Comparison of ENCODE assay signal across 11 mouse cellular contexts in the genomic region with DNA sequence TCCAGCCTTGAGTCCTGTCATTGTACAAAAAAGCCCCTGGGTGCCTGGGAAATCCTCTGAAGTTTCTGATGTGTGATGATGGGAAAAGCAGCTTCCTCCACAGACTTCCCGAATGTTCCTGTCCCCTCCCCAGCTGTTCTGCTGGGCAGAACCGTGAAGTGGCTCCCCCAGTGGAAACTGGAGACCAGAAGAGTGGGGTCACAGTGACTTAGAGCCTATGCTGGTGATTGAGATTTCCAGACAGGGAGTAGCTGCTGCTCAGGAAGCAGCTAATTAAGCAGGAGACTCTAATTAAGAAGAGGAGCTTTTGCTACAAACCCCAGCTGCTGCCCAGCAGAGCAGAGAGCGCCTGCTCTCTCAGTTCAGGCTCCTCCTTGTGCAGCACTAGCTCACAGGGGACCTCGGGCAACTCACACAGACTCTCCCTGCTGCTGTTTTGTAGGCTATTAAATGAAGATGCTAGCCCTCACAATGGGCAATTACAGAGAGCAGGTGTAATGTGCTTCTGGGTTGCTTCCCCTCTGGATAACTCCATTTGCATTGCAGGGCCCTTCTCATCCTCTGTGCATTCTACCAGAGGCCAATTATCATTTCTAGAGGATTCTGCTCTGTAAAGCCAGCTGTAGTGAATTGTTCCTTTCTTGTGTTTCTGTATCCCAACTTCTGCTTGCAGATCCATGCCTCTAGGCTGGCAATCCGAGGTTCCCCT. TPM values are rescaled to one million over a fixed set of nuclear protein-coding genes. Genes with fewer than 3 reads are reported as not detected.
DNase-seq lines count a peak whose midpoint lies in the region; ATAC-seq lines count a peak whose summit lies in the region.
"Had no signal": no experiment of that assay in that cellular context is flagged by ENCODE, and none has a peak within 500 bp of the region (broad histone marks: within the 10 kb centered on the region; RNA-seq: fewer than 3 reads in every experiment).

No protein-coding gene starts in this region.

- H3K27ac ChIP-seq in embryonic facial prominence, embryonic 14.5 days (replicated peaks; ENCODE audit: low read depth, low read length) = 0 out of 2 replicates have a peak overlapping the region, but pooled peaks have one; percentile 55
- H3K27ac ChIP-seq in hindbrain, embryonic 13.5 days = peak overlapping the region; percentile 94
- peak overlapping the region; percentile 84 for H3K27ac ChIP-seq in neural tube, embryonic 14.5 days (ENCODE audit: low read depth, low read length)
- H3K27ac ChIP-seq: heart, embryonic 13.5 days had no signal

- no peak overlapping the region for H3K4me3 ChIP-seq in embryonic facial prominence, embryonic 14.5 days (ENCODE audit: low read depth, low read length)
- H3K4me3 ChIP-seq in hindbrain, embryonic 13.5 days = no peak overlapping the region
- H3K4me3 ChIP-seq in neural tube, embryonic 14.5 days (ENCODE audit: low read depth, low read length) = no peak overlapping the region
- H3K4me3 ChIP-seq: heart, embryonic 13.5 days had no signal

- WGBS in embryonic facial prominence, embryonic 14.5 days = 17% methylated on average over 5 of the region's 5 CpGs
- 18% methylated on average over 5 of the region's 5 CpGs for WGBS in hindbrain, embryonic 13.5 days
- 9% methylated on average over 5 of the region's 5 CpGs for WGBS in neural tube, embryonic 14.5 days

- H3K4me2 ChIP-seq in embryonic facial prominence, embryonic 14.5 days (ENCODE audit: low read depth, low read length) = no peak overlapping the region
- peak overlapping the region; percentile 20 for H3K4me2 ChIP-seq in hindbrain, embryonic 13.5 days
- no peak overlapping the region for H3K4me2 ChIP-seq in neural tube, embryonic 14.5 days (ENCODE audit: low read depth, low read length)
- H3K4me2 ChIP-seq: heart, embryonic 13.5 days; liver, embryonic 11.5 days had no signal

- no peak overlapping the region for H3K9ac ChIP-seq in embryonic facial prominence, embryonic 14.5 days (ENCODE audit: low read depth, low read length)
- no peak overlapping the region for H3K9ac ChIP-seq in hindbrain, embryonic 13.5 days
- H3K9ac ChIP-seq in neural tube, embryonic 14.5 days (replicated peaks; ENCODE audit: low read depth, low read length) = no peak overlapping the region
- H3K9ac ChIP-seq: heart, embryonic 13.5 days had no signal

- no peaks in the 10 kb centered on the region for H3K9me3 ChIP-seq in embryonic facial prominence, embryonic 14.5 days (ENCODE audit: control insufficient read depth, low read length)
- H3K9me3 ChIP-seq in hindbrain, embryonic 13.5 days = no peaks in the 10 kb centered on the region
- H3K9me3 ChIP-seq in neural tube, embryonic 14.5 days (ENCODE audit: control insufficient read depth, low read length) = no peaks in the 10 kb centered on the region
- H3K9me3 ChIP-seq: heart, embryonic 13.5 days had no signal

- ATAC-seq in embryonic facial prominence, embryonic 14.5 days (ENCODE audit: low read depth) = peak; percentile 77
- peak; percentile 89 for ATAC-seq in hindbrain, embryonic 13.5 days (ENCODE audit: low FRiP score)
- ATAC-seq in neural tube, embryonic 14.5 days (ENCODE audit: low read depth) = peak; percentile 93

- peak; percentile 40 for DNase-seq in kidney, postnatal 14 days
- DNase-seq in kidney, postnatal 36 days = no peak
- peak; percentile 63 for DNase-seq in embryonic facial prominence, embryonic 14.5 days (ENCODE audit: low spot score)
- no peak for DNase-seq in layer of hippocampus, adult 9-11 months
- no peak for DNase-seq in gastrocnemius, postnatal 10 days
- DNase-seq: right cerebral cortex, postnatal 14 days; thymus, adult 2 months had no signal

- no peaks in the 10 kb centered on the region for H3K36me3 ChIP-seq in embryonic facial prominence, embryonic 14.5 days (ENCODE audit: control insufficient read depth, insufficient read depth, low read length)
- H3K36me3 ChIP-seq in hindbrain, embryonic 13.5 days = no peaks in the 10 kb centered on the region
- H3K36me3 ChIP-seq in neural tube, embryonic 14.5 days (ENCODE audit: control insufficient read depth, insufficient read depth, low read length) = no peaks in the 10 kb centered on the region
- H3K36me3 ChIP-seq: heart, embryonic 13.5 days had no signal

- H3K4me1 ChIP-seq in embryonic facial prominence, embryonic 14.5 days (ENCODE audit: control insufficient read depth, insufficient read depth, low read length) = 0 out of 2 replicates have a peak, but pooled peaks cover 12% of the 10 kb centered on the region
- peaks cover 36% of the 10 kb centered on the region for H3K4me1 ChIP-seq in hindbrain, embryonic 13.5 days (replicated peaks)
- peaks cover 16% of the 10 kb centered on the region; the same call in 1 of the 2 replicates for H3K4me1 ChIP-seq in neural tube, embryonic 14.5 days (ENCODE audit: control insufficient read depth, insufficient read depth, low read length)
- H3K4me1 ChIP-seq: heart, embryonic 13.5 days had no signal

- H3K27me3 ChIP-seq in embryonic facial prominence, embryonic 14.5 days (replicated peaks; ENCODE audit: control insufficient read depth, insufficient read depth, low read length) = no peaks in the 10 kb centered on the region
- no peaks in the 10 kb centered on the region for H3K27me3 ChIP-seq in hindbrain, embryonic 13.5 days
- no peaks in the 10 kb centered on the region for H3K27me3 ChIP-seq in neural tube, embryonic 14.5 days (ENCODE audit: control insufficient read depth, insufficient read depth, low read length)

RNA-seq across cellular contexts. Expression of gene Hdac11, which starts 9.9 kb away (rescaled TPM):
- 15.4 and 15.7 TPM in 2 replicates for polyA plus RNA-seq in embryonic facial prominence, embryonic 14.5 days (2014; fragmentation: Nextera tagmentation; extraction: Ambion mirVana)
- 33.6 and 34.2 TPM in 2 replicates for polyA plus RNA-seq in hindbrain, embryonic 13.5 days (2015; fragmentation: Nextera tagmentation; extraction: Ambion mirVana)
- 43.0 and 50.0 TPM in 2 replicates for polyA plus RNA-seq in neural tube, embryonic 14.5 days (2014; fragmentation: Nextera tagmentation; extraction: Ambion mirVana)
- total RNA-seq in gastrocnemius, postnatal 10 days (2021) = 10 to 100 TPM; 14.1 to 17.2 TPM

RNA-seq across cellular contexts. Expression of gene Nup210, which starts 30.0 kb away (rescaled TPM):
- 13.1 and 16.2 TPM in 2 replicates for polyA plus RNA-seq in embryonic facial prominence, embryonic 14.5 days (2014; fragmentation: Nextera tagmentation; extraction: Ambion mirVana)
- polyA plus RNA-seq in hindbrain, embryonic 13.5 days (2015; fragmentation: Nextera tagmentation; extraction: Ambion mirVana) = 17.0 and 17.4 TPM in 2 replicates
- 18.3 and 21.5 TPM in 2 replicates for polyA plus RNA-seq in neural tube, embryonic 14.5 days (2014; fragmentation: Nextera tagmentation; extraction: Ambion mirVana)
- 10 to 100 TPM; 20.6 to 27.9 TPM for total RNA-seq in gastrocnemius, postnatal 10 days (2021)

Comparison
In these comparisons a context has a peak if more than half of its experiments do, and no peak if none do; other contexts are left out.
1. DNase-seq: peak in kidney, postnatal 14 days (single experiment) and embryonic facial prominence, embryonic 14.5 days (single experiment); none in kidney, postnatal 36 days (0 of 2), layer of hippocampus, adult 9-11 months (single experiment) and gastrocnemius, postnatal 10 days (single experiment).
2. Peak in every context shown above with its lines, with median percentiles within 50 percentile points of each other: ATAC-seq and H3K27ac ChIP-seq.